Mouse (Mus musculus): ENCODE results near the gene Atg101. TPM values are rescaled to one million over a fixed set of nuclear protein-coding genes. Genes with fewer than 3 reads are reported as not detected.

Atg101 gene
- polyA plus RNA-seq, 1 experiment from 2014 or later: 68.1 TPM

DNA sequence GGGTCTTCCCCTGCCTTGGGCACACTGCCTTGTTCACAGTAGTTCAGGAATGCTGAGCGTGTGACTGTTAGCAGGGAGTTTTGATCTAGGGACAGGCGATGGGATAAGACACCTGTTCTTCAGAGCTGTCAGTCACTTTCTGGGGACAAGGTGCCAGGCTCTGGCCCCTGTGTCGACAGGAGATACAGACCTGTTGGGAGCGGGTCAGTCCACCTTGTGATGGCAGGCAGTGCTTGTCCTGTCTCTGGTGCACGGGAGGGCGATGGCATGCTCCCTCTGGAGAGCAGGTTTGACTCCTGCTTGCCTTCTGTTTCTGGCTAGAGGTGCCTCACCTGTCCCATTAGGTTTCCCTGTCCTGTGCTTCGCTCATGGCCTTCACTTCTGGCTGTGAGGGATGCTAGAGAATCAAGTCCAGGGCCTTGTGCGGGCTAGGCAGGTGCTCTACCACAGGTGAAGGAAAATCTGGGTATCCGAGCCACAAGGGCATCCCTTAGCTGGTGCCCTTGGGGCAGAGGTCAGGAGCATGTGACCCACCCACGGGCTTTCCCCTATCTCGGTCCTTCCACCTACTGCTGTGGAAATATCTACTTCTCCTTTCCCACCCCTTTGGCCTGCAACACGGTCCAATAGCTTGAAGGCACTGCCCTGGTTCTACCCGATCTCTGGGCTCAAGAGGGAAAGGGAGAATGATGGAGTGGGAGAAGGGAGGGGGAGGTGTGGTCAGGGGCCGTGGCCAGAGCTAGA lies 27.4 kb upstream of the Atg101 start:
- WGBS: 83% methylated on average over 14 of the region's 14 CpGs

GRCm38 (mm10) chr15:101258420-101258819 lies 25.7 kb upstream of the Atg101 start:
- H3K4me3 ChIP-seq: no peak overlapping the region
- no peaks in the 10 kb centered on the region for H3K36me3 ChIP-seq
- H3K27ac ChIP-seq (replicated peaks): no peak overlapping the region
- H3K4me1 ChIP-seq: peaks cover 12% of the 10 kb centered on the region
- no peak overlapping the region for H3K4me2 ChIP-seq (replicated peaks)
- peaks cover 9% of the 10 kb centered on the region for H3K27me3 ChIP-seq
- no peak overlapping the region for H3K9ac ChIP-seq (replicated peaks)
- no peak for ATAC-seq (ENCODE audit: low FRiP score, low read depth)
- no peaks in the 10 kb centered on the region for H3K9me3 ChIP-seq
- WGBS: 89% methylated on average over 11 of the region's 11 CpGs

More for the DNA sequence above, 27.4 kb upstream of the Atg101 start:
- no peak for ATAC-seq (ENCODE audit: low FRiP score, low read depth)
- H3K4me3 ChIP-seq: no peak overlapping the region
- no peak overlapping the region for H3K4me2 ChIP-seq (replicated peaks)
- no peaks in the 10 kb centered on the region for H3K9me3 ChIP-seq
- no peaks in the 10 kb centered on the region for H3K36me3 ChIP-seq
- no peak overlapping the region for H3K27ac ChIP-seq (replicated peaks)
- peaks cover 12% of the 10 kb centered on the region for H3K4me1 ChIP-seq
- H3K9ac ChIP-seq (replicated peaks): no peak overlapping the region
- H3K27me3 ChIP-seq: peaks cover 25% of the 10 kb centered on the region

GRCm38 (mm10) chr15:101259922-101260321 lies 24.1 kb upstream of the Atg101 start:
- H3K4me2 ChIP-seq (replicated peaks): no peak overlapping the region
- H3K27ac ChIP-seq (replicated peaks): no peak overlapping the region
- no peaks in the 10 kb centered on the region for H3K9me3 ChIP-seq
- H3K27me3 ChIP-seq: peaks cover 5% of the 10 kb centered on the region
- no peak for ATAC-seq (ENCODE audit: low FRiP score, low read depth)
- 84% methylated on average over 3 of the region's 3 CpGs for WGBS
- H3K9ac ChIP-seq (replicated peaks): no peak overlapping the region
- no peak overlapping the region for H3K4me3 ChIP-seq
- H3K36me3 ChIP-seq: no peaks in the 10 kb centered on the region
- peaks cover under 1% of the 10 kb centered on the region; the same call in 1 of the 2 replicates for H3K4me1 ChIP-seq

- ATAC-seq (ENCODE audit: low FRiP score, low read depth): no peak
- WGBS: 64% methylated on average over 10 of the region's 10 CpGs
Observed at GRCm38 (mm10) chr15:101260387-101260786, 23.7 kb upstream of the Atg101 start.

DNA sequence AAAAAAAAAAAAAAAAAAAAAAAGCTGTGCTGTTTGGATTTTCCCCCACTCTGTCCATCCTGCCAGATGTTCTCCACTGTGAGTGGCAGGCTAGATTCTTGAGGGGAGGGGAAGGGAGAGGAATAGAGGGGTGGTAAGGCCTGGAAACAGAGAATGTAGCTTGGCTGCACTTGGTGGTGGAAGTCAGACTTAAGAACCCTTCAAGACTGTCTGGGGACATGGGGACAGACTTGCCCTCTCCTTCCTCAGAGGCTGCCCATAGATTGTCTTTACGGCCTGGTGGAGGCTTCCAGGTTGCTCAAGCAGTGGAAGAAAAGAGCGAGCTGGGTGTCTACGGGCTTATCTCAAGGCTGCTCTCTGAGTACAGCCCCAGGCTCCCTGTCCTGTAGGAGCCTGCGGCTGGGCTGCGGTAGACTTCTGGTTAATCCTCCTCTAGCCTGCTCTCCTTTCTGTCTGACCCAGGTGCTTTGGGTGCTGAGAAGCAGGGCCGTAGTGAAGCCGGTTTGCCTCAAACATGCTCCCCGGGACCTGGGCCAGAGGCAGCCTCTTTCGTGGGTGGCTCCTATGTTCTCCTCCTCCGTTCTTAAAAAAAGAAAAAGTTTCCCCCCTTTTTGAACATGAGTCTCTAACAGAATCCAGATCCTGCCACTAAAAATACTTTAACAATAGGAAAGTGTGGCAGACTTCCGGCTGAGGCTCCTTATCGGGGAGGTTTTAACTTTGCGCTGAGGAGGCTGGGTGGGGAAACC lies 23.0 kb upstream of the Atg101 start:
- Histone ChIP-seq H3K36me3 (no peaks in the 10 kb centered on the region), H3K27ac (replicated peaks) (no peak overlapping the region), H3K27me3 (peaks cover 16% of the 10 kb centered on the region), H3K4me1 (peaks cover 3% of the 10 kb centered on the region), H3K4me2 (replicated peaks) (no peak overlapping the region), H3K4me3 (no peak overlapping the region), H3K9me3 (no peaks in the 10 kb centered on the region), H3K9ac (replicated peaks) (no peak overlapping the region)
- ATAC-seq (ENCODE audit: low FRiP score, low read depth): no peak
- WGBS: 71% methylated on average over 13 of the region's 13 CpGs

More at GRCm38 (mm10) chr15:101260387-101260786, 23.7 kb upstream of the Atg101 start:
- Histone ChIP-seq H3K9ac (replicated peaks) (no peak overlapping the region), H3K4me2 (replicated peaks) (no peak overlapping the region), H3K4me1 (no peaks in the 10 kb centered on the region), H3K27ac (replicated peaks) (no peak overlapping the region), H3K27me3 (peaks cover 9% of the 10 kb centered on the region), H3K36me3 (no peaks in the 10 kb centered on the region), H3K4me3 (no peak overlapping the region), H3K9me3 (no peaks in the 10 kb centered on the region)

- Histone ChIP-seq H3K27ac (replicated peaks) (no peak overlapping the region), H3K9ac (replicated peaks) (no peak overlapping the region), H3K36me3 (no peaks in the 10 kb centered on the region), H3K4me3 (no peak overlapping the region), H3K27me3 (peaks cover 30% of the 10 kb centered on the region), H3K4me1 (peaks cover 13% of the 10 kb centered on the region), H3K9me3 (no peaks in the 10 kb centered on the region), H3K4me2 (replicated peaks) (no peak overlapping the region)
- ATAC-seq (ENCODE audit: low FRiP score, low read depth): no peak
- 69% methylated on average over 5 of the region's 5 CpGs for WGBS
Observed at GRCm38 (mm10) chr15:101262502-101262901, 21.6 kb upstream of the Atg101 start.

DNA sequence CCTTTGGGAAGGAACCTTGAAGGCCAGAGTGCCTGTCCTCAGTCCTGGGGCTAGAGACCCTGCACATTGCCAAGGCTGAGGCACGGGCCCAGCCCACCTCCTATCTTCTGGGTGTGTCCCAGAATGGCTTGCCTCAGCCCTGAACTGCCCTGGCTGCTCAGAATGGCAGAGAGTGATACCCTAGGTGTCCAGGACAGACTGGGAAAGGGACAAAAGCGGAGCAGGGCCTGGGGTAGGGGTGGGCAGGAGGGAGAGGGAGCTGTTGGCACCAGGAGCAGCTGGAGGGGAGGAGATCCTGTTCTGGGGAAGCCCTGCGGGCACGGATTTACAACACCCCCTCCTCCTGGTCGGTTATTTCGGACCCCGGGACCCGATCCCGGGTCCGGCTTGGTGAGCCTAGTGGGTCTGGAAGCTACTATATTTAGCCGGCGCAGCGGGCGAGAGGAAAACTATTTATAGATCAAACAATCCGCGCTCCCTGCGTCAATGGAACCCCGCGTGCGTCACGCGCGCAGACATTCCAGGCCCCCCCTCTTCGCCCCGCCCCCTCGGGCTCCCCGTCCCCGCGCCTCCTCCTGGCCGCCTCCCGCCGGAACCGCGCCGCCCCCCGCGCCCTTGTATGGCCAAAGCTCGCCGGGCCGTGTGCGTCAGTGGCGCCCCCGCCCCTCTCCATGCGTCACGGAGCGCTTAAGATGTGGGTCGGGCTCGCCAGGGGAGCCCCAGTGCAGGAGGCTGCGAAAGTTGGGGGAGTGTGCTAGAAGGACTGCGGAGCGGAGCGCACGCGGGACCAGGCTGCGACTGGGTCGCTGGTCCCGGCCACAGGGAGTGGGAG lies 17.7 kb upstream of the Atg101 start:
- peak overlapping the region; percentile 48 for H3K4me3 ChIP-seq
- H3K9me3 ChIP-seq: no peaks in the 10 kb centered on the region
- H3K27me3 ChIP-seq: peaks cover 44% of the 10 kb centered on the region
- H3K27ac ChIP-seq (replicated peaks): no peak overlapping the region
- 2% methylated on average over 46 of the region's 57 CpGs for WGBS
- H3K4me1 ChIP-seq: peaks cover 13% of the 10 kb centered on the region
- peak overlapping the region; percentile 37 for H3K9ac ChIP-seq (replicated peaks)
- peak overlapping the region; percentile 74 for H3K4me2 ChIP-seq (replicated peaks)
- ATAC-seq (ENCODE audit: low FRiP score, low read depth): peak; percentile 34
- H3K36me3 ChIP-seq: no peaks in the 10 kb centered on the region

GRCm38 (mm10) chr15:101267053-101268032 lies 16.7 kb upstream of the Atg101 start:
- H3K4me1 ChIP-seq: peaks cover 13% of the 10 kb centered on the region
- peak overlapping the region; percentile 74 for H3K4me2 ChIP-seq (replicated peaks)
- 6% methylated on average over 25 of the region's 25 CpGs for WGBS
- H3K27ac ChIP-seq (replicated peaks): no peak overlapping the region
- H3K4me3 ChIP-seq: peak overlapping the region; percentile 48
- peaks cover 5% of the 10 kb centered on the region; the same call in 1 of the 2 replicates for H3K36me3 ChIP-seq
- H3K27me3 ChIP-seq: peaks cover 44% of the 10 kb centered on the region
- no peaks in the 10 kb centered on the region for H3K9me3 ChIP-seq
- ATAC-seq (ENCODE audit: low FRiP score, low read depth): no peak; the same call in 1 of the 2 replicates
- H3K9ac ChIP-seq (replicated peaks): peak overlapping the region; percentile 37

- H3K9me3 ChIP-seq: no peaks in the 10 kb centered on the region
- no peak for ATAC-seq (ENCODE audit: low FRiP score, low read depth)
Observed at GRCm38 (mm10) chr15:101270101-101270820, 13.8 kb upstream of the Atg101 start.

DNA sequence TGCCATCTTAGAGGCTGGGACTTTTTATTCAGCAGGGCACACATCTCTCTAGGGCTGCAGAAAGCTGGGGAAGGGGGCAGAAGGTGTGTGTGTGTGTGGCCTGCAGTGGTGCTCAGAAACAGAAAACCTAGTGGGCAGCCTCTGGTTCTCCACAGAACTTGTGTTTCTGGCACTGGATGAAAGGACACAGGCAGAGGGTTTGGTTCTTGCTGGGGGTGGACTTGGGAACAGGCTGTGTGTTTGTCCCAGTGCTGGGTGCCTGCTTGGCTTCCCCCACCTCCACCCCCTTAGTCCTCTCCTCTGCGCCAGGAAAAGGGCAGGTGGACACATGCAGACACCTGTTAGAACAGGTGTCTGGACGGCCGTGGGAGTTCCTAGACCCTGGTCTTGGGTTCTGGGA lies 13.0 kb upstream of the Atg101 start:
- Histone ChIP-seq H3K4me3 (no peak overlapping the region), H3K9ac (replicated peaks) (no peak overlapping the region), H3K27me3 (peaks cover 27% of the 10 kb centered on the region), H3K4me2 (replicated peaks) (no peak overlapping the region), H3K4me1 (peaks cover 10% of the 10 kb centered on the region), H3K9me3 (no peaks in the 10 kb centered on the region), H3K27ac (replicated peaks) (no peak overlapping the region), H3K36me3 (peaks cover 22% of the 10 kb centered on the region)
- 86% methylated on average over 3 of the region's 3 CpGs for WGBS
- ATAC-seq (ENCODE audit: low FRiP score, low read depth): no peak

More at GRCm38 (mm10) chr15:101270101-101270820, 13.8 kb upstream of the Atg101 start:
- Histone ChIP-seq H3K27me3 (peaks cover 36% of the 10 kb centered on the region), H3K4me3 (no peak overlapping the region), H3K27ac (replicated peaks) (no peak overlapping the region), H3K4me2 (replicated peaks) (no peak overlapping the region), H3K4me1 (peaks cover 13% of the 10 kb centered on the region), H3K36me3 (peaks cover 22% of the 10 kb centered on the region), H3K9ac (replicated peaks) (no peak overlapping the region)
- 91% methylated on average over 29 of the region's 29 CpGs for WGBS
